Mouse (Mus musculus): Measurements from ENCODE around the gene Igf2r. TPM values are rescaled to one million over a fixed set of nuclear protein-coding genes. Genes with fewer than 3 reads are reported as not detected.

Gene Igf2r
- total and polyA plus RNA-seq, 3 experiments: 25.6 to 61.8 (median 34.6) TPM

GRCm38 (mm10) chr17:12723986-12724766 is 45.3 kb downstream of the Igf2r start:
- in situ Hi-C loops (cut with MboI; ENCODE audit: low pct_ligation_motif_present, low pct_unique_long_range_greater_than_20kb, low sequenced_read_pairs) (loop anchor here (5.0 kb wide), 1 partner anchor 83 kb away; no protein-coding TSS in a partner anchor), dilution Hi-C loops (cut with MboI; ENCODE audit: extremely low pct_ligation_motif_present, extremely low pct_unique_long_range_greater_than_20kb, low sequenced_read_pairs) (no loop called here)
- DNase-seq (ENCODE audit: extremely low read depth): no peak
- no peaks in the 10 kb centered on the region for H3K9me3 ChIP-seq (replicated peaks; ENCODE audit: low read length)
- no peak overlapping the region for H3K4me2 ChIP-seq (ENCODE audit: insufficient read depth, low read depth, poor library complexity, severe bottlenecking)
- H3K79me2 ChIP-seq (replicated peaks; ENCODE audit: control insufficient read depth, extremely low read depth, insufficient read depth, poor library complexity, severe bottlenecking): no peaks in the 10 kb centered on the region
- H3K36me3 ChIP-seq (replicated peaks in 1 of 2; ENCODE audit: control insufficient read depth in 1 of 2, insufficient read depth in 1 of 2, low read length in 1 of 2): peaks cover 42 to 82% of the 10 kb centered on the region in 2 experiments
- TF ChIP-seq NRF1 (IDR thresholded peaks at IDR 0.05; ENCODE audit: low read depth, low read length) (no peak), ZNF384 (IDR thresholded peaks at IDR 0.05; ENCODE audit: low read depth, low read length) (no peak), JUND (conservative IDR thresholded peaks at IDR 0.05; ENCODE audit: low read depth, low read length) (no peak), MYC (IDR thresholded peaks at IDR 0.05; ENCODE audit: low read depth, low read length) (no peak), ETS1 (conservative IDR thresholded peaks at IDR 0.05; ENCODE audit: low read depth, low read length) (no peak), ZKSCAN1 (IDR thresholded peaks at IDR 0.05; ENCODE audit: borderline replicate concordance, low read depth, low read length) (no peak), SIN3A (IDR thresholded peaks at IDR 0.05; ENCODE audit: low read length) (no peak), MAX (IDR thresholded peaks at IDR 0.05; ENCODE audit: low read length) (no peak), PAX5 (IDR thresholded peaks at IDR 0.05; ENCODE audit: low read length) (no peak), RAD21 (IDR thresholded peaks at IDR 0.05; ENCODE audit: low read depth, low read length) (no peak)
- no peak overlapping the region for H3K27ac ChIP-seq (ENCODE audit: insufficient read depth, low read depth)
- H3K27me3 ChIP-seq (replicated peaks): no peaks in the 10 kb centered on the region
- no peak overlapping the region for H3K4me3 ChIP-seq (replicated peaks in 1 of 3; ENCODE audit: low read depth in 2 of 3, low read length in 2 of 3, poor library complexity in 1 of 3)
- H3K4me1 ChIP-seq (ENCODE audit: control insufficient read depth in 1 of 2, insufficient read depth in 2 of 2): 0 out of 4 replicates have a peak, but pooled peaks cover 0 to 3% of the 10 kb centered on the region in 2 experiments
- no peak overlapping the region for H3K9ac ChIP-seq (ENCODE audit: insufficient read depth, low read depth)

DNA sequence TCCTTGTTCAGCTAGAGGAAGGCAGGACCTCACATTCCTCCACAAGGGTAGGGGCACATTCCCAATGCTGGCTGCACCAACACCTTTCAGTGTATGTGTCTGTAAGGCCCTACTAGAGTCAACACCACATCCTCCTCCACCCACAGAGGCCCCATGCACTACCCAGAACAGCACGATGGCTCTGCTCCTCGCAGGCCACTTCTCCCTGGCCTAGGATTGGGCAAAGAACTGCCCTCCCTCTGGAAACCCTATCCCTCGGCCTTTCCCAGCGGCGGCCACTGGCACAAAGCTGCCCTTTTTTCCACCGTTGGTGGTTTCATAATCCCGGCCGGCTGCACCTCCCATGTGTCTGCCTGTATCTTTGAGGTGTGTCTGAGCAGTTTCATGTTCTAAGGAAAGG is 46.8 kb downstream of the Igf2r start:
- Histone ChIP-seq H3K4me1 (ENCODE audit: control insufficient read depth in 1 of 2, insufficient read depth in 2 of 2) (0 out of 4 replicates have a peak, but pooled peaks cover 0 to 3% of the 10 kb centered on the region in 2 experiments), H3K79me2 (replicated peaks; ENCODE audit: control insufficient read depth, extremely low read depth, insufficient read depth, poor library complexity, severe bottlenecking) (no peaks in the 10 kb centered on the region), H3K9me3 (replicated peaks; ENCODE audit: low read length) (no peaks in the 10 kb centered on the region), H3K9ac (ENCODE audit: insufficient read depth, low read depth) (no peak overlapping the region), H3K36me3 (replicated peaks in 1 of 2; ENCODE audit: control insufficient read depth in 1 of 2, insufficient read depth in 1 of 2, low read length in 1 of 2) (peaks cover 44 to 87% of the 10 kb centered on the region in 2 experiments), H3K4me2 (ENCODE audit: insufficient read depth, low read depth, poor library complexity, severe bottlenecking) (no peak overlapping the region), H3K27ac (ENCODE audit: insufficient read depth, low read depth) (no peak overlapping the region), H3K27me3 (replicated peaks) (no peaks in the 10 kb centered on the region), H3K4me3 (replicated peaks in 1 of 3; ENCODE audit: low read depth in 2 of 3, low read length in 2 of 3, poor library complexity in 1 of 3) (no peak overlapping the region)
- in situ Hi-C loops (cut with MboI; ENCODE audit: low pct_ligation_motif_present, low pct_unique_long_range_greater_than_20kb, low sequenced_read_pairs) (loop anchor here (5.0 kb wide), 1 partner anchor 85 kb away; no protein-coding TSS in a partner anchor), dilution Hi-C loops (cut with MboI; ENCODE audit: extremely low pct_ligation_motif_present, extremely low pct_unique_long_range_greater_than_20kb, low sequenced_read_pairs) (no loop called here)
- DNase-seq (ENCODE audit: extremely low read depth): no peak
- TF ChIP-seq ZMIZ1 (IDR thresholded peaks at IDR 0.05; ENCODE audit: low read depth, low read length): no peak
- no peak for TF ChIP-seq TBP (conservative IDR thresholded peaks at IDR 0.05; ENCODE audit: low read depth, low read length)
- no peak for TF ChIP-seq CTCF (conservative IDR thresholded peaks at IDR 0.05 in 1 of 2, IDR thresholded peaks at IDR 0.05 in 1 of 2; ENCODE audit: low read depth in 2 of 2, low read length in 2 of 2)
- no peak for TF ChIP-seq NELFE (IDR thresholded peaks at IDR 0.05; ENCODE audit: low read depth, low read length)
- TF ChIP-seq RCOR1 (conservative IDR thresholded peaks at IDR 0.05; ENCODE audit: low read depth, low read length): no peak
